Mouse (Mus musculus) embryonic facial prominence, embryonic 14.5 days (tissue): ENCODE results near the gene Tctex1d4. TPM values are rescaled to one million over a fixed set of nuclear protein-coding genes. Genes with fewer than 3 reads are reported as not detected.
A peak's percentile ranks its signal among the peaks of the same experiment; 100 is the strongest.

Source experiments
- ATAC-seq: fragments of 200-750 bp; cut with Nextera tagmentation; 2 replicates; pipeline ENCODE4 v1.8.0; 2017; ENCODE audit warnings: low read depth, moderate number of reproducible peaks, moderate TSS enrichment
- DNase-seq: peaks from one replicate; pipeline ENCODE4 v3.0.0-alpha.2; 2015; ENCODE audit warnings: low spot score
- H3K27ac ChIP-seq: fragments of 300-500 bp; sonication (generic); replicated peaks from 2 replicates; pipeline ENCODE4 v1.5.1; 2014; ENCODE audit warnings: low read depth, mild to moderate bottlenecking, low read length, moderate library complexity
- H3K27me3 ChIP-seq: fragments of 300-500 bp; sonication (generic); replicated peaks from 2 replicates; pipeline ENCODE4 v1.6.1; 2014; ENCODE audit warnings: low read length; ENCODE audit not compliant: control insufficient read depth, insufficient read depth
- H3K36me3 ChIP-seq: fragments of 300-500 bp; sonication (generic); 2 replicates; pipeline ENCODE4 v1.6.1; 2014; ENCODE audit warnings: low read length, mixed read lengths; ENCODE audit not compliant: control insufficient read depth, insufficient read depth
- H3K4me1 ChIP-seq: fragments of 300-500 bp; sonication (generic); 2 replicates; pipeline ENCODE4 v1.6.1; 2014; ENCODE audit warnings: antibody characterized with exemption, low read length; ENCODE audit not compliant: control insufficient read depth, insufficient read depth
- H3K4me2 ChIP-seq: fragments of 300-500 bp; sonication (generic); 2 replicates; pipeline ENCODE4 v1.6.1; 2014; ENCODE audit warnings: low read depth, mild to moderate bottlenecking, low read length, moderate library complexity, mixed read lengths
- H3K4me3 ChIP-seq: fragments of 300-500 bp; sonication (generic); 2 replicates; pipeline ENCODE4 v1.5.1; 2014; ENCODE audit warnings: low read depth, mild to moderate bottlenecking, low read length
- H3K9ac ChIP-seq: fragments of 300-500 bp; sonication (generic); 2 replicates; pipeline ENCODE4 v1.6.1; 2014; ENCODE audit warnings: low read depth, mild to moderate bottlenecking, low read length, moderate library complexity, mixed read lengths
- H3K9me3 ChIP-seq: fragments of 300-500 bp; sonication (generic); 2 replicates; pipeline ENCODE4 v1.6.1; 2016; ENCODE audit warnings: low read length; ENCODE audit not compliant: control insufficient read depth
- WGBS: fragments of 180-500 bp; shearing (Covaris S2); extraction: QIAGEN DNeasy Blood & Tissue Kit; methylation state at CpG from one replicate; pipeline ENCODE4 v1.1.7; 2014; 5-methylcytosine and 5-hydroxymethylcytosine counted together
- polyA plus RNA-seq: library from polyadenylated mRNA; unstranded; fragments of >200 nt; fragmentation: Nextera tagmentation; extraction: Ambion mirVana; gene quantifications from 2 replicates; pipeline ENCODE4 v1.2.1, GENCODE M21; 2014

The Tctex1d4 gene
- polyA plus RNA-seq, 1 experiment from 2014 or later = 0.84 TPM

DNA sequence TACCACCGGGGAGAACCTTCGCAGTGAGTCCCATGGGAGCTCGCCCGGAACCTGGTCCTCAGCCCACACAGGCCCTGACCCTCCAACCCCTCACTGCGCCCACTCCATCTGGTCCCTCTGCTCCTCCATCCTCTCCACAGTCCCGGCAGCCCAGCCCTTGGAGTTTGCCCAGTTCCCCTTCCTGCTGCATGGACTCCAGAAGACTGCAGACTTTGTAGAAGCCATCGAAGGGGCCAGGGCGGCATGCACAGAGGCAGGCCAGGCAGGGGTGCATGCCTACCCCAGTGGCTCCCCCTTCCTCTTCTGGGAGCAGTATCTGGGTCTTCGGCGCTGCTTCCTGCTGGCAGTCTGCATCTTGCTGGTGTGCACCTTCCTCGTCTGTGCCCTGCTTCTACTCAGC, 15.6 kb upstream of the Tctex1d4 start:
- 93% methylated on average over 11 of the region's 11 CpGs for WGBS
- H3K4me1 ChIP-seq = no peaks in the 10 kb centered on the region
- no peak for DNase-seq
- peaks cover 42% of the 10 kb centered on the region for H3K36me3 ChIP-seq
- no peaks in the 10 kb centered on the region for H3K27me3 ChIP-seq
- H3K9me3 ChIP-seq = no peaks in the 10 kb centered on the region
- H3K27ac ChIP-seq = no peak overlapping the region
- H3K4me3 ChIP-seq = no peak overlapping the region
- ATAC-seq = no peak
- no peak overlapping the region for H3K9ac ChIP-seq
- H3K4me2 ChIP-seq = no peak overlapping the region

DNA sequence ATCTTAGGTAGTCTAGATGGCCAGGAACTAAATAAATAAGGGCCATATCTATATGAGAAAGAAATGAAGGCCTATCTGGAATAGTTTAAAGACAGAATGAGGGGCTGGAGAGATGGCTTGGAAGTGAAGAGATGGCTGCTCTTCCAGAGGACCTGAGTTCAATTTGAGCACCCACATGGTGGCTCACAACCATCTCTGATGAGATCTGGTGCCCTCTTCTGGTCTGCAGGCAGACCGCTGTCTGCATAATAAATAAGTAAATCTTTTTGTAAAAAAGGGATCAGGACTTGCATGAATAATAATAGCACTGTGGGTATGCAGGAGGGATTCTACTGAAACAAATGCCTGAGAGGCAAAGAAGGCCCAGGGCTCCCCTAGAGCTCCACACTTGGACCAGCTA, 13.4 kb upstream of the Tctex1d4 start:
- Histone ChIP-seq H3K36me3 (peaks cover 33% of the 10 kb centered on the region), H3K9me3 (no peaks in the 10 kb centered on the region), H3K4me3 (no peak overlapping the region), H3K4me1 (no peaks in the 10 kb centered on the region), H3K4me2 (no peak overlapping the region), H3K27me3 (no peaks in the 10 kb centered on the region), H3K9ac (no peak overlapping the region), H3K27ac (no peak overlapping the region)
- ATAC-seq (no peak), DNase-seq (no peak)
- WGBS = 93% methylated on average over 1 of the region's 1 CpGs

DNA sequence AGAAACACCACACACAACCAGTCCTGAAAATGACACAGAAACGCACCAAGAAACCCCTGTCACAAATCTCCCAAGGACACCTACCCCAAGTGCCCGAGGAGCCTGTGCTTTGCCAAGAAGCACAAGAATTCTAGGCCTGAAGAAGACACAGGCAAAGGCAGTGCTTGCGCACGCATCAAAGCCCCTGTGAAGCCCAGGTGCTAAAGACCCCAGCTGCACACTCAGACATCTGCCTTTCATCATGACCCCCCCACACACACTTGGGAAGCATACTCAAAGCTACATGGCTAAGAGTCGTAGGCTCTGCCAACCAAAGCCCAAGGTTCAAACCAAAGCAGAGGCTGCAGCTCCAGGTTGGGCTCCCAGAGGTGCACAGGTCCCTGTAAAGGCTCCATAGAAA, 11.0 kb upstream of the Tctex1d4 start:
- no peak for ATAC-seq
- Histone ChIP-seq H3K4me1 (peaks cover 5% of the 10 kb centered on the region), H3K27ac (no peak overlapping the region), H3K27me3 (no peaks in the 10 kb centered on the region), H3K36me3 (peaks cover 12% of the 10 kb centered on the region), H3K4me3 (no peak overlapping the region), H3K4me2 (no peak overlapping the region), H3K9me3 (no peaks in the 10 kb centered on the region), H3K9ac (no peak overlapping the region)
- WGBS = 72% methylated on average over 5 of the region's 5 CpGs
- DNase-seq = no peak

DNA sequence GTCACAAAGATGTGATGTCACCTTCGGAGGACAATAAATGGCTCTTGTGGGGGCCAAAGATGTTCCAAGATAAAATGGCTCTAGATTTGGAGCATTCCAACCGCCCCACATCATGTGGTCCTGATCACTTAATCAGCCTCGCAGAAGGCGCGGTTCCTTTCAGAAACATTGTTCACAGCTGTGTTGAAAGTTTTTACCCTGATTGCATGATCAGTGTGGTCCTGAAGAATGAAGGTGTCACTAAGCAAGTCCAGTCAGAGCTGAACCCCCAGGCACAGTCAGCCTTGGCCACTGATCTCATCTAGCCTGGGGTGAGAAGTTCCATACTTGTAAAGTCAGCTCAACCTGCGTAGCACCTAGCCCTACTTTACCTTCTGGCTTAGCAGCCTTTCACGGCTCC, 8.7 kb upstream of the Tctex1d4 start:
- Histone ChIP-seq H3K4me2 (no peak overlapping the region), H3K27me3 (no peaks in the 10 kb centered on the region), H3K9ac (no peak overlapping the region), H3K27ac (no peak overlapping the region), H3K9me3 (no peaks in the 10 kb centered on the region), H3K36me3 (no peaks in the 10 kb centered on the region), H3K4me3 (no peak overlapping the region), H3K4me1 (peaks cover 5% of the 10 kb centered on the region)
- ATAC-seq (no peak), DNase-seq (no peak)
- WGBS = 86% methylated on average over 7 of the region's 7 CpGs

DNA sequence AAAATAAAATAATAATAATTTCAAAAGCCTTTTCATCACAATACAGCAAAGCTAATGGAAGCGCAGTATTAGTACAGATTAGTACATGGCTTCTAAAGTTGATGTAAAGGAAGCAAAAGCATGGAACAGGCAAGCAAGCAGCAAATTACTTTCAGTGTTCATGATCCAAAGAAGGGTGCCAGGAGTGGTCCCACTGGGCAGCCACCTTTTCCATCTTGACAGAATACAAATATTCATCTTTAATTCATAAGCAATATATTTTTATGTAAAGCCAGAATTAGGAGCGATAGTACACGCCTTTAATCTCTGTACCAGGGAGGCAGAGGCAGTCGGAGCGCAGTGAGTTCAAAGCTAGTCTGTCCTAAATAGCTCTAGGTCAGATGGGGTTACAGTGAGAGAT, 7.0 kb upstream of the Tctex1d4 start:
- Histone ChIP-seq H3K4me2 (peak overlapping the region; percentile 94), H3K4me1 (peaks cover 7% of the 10 kb centered on the region), H3K4me3 (peak overlapping the region; percentile 66), H3K9me3 (no peaks in the 10 kb centered on the region), H3K9ac (peak overlapping the region; percentile 74), H3K27me3 (no peaks in the 10 kb centered on the region), H3K36me3 (no peaks in the 10 kb centered on the region), H3K27ac (peak overlapping the region; percentile 90)
- WGBS = 74% methylated on average over 5 of the region's 5 CpGs
- DNase-seq (no peak), ATAC-seq (no peak)

DNA sequence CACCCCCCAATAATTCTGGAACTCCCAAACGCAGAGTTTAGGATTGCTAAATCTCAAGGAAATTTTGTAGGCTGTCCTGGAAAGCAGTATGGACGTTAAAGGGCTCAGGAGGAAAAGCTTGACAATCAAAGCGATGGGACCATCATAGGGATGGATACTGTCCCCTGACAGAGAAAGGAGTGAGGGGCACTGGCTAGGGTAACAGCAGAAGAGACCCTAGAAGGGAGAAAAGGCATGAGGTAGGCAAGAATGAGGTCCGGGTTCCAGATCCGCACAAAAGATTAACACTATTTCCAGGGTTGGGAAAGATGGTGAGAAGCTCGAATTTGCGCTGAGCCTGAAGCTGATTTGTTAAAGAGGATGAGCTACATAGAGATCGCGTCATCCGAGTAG, 6.5 kb upstream of the Tctex1d4 start:
- Histone ChIP-seq H3K27ac (peak overlapping the region; percentile 90), H3K9ac (peak overlapping the region; percentile 74), H3K36me3 (no peaks in the 10 kb centered on the region), H3K4me3 (peak overlapping the region; percentile 66), H3K4me2 (peak overlapping the region; percentile 94), H3K9me3 (no peaks in the 10 kb centered on the region), H3K27me3 (no peaks in the 10 kb centered on the region), H3K4me1 (peaks cover 11% of the 10 kb centered on the region)
- ATAC-seq (no peak), DNase-seq (no peak)
- WGBS = 5% methylated on average over 10 of the region's 10 CpGs

DNA sequence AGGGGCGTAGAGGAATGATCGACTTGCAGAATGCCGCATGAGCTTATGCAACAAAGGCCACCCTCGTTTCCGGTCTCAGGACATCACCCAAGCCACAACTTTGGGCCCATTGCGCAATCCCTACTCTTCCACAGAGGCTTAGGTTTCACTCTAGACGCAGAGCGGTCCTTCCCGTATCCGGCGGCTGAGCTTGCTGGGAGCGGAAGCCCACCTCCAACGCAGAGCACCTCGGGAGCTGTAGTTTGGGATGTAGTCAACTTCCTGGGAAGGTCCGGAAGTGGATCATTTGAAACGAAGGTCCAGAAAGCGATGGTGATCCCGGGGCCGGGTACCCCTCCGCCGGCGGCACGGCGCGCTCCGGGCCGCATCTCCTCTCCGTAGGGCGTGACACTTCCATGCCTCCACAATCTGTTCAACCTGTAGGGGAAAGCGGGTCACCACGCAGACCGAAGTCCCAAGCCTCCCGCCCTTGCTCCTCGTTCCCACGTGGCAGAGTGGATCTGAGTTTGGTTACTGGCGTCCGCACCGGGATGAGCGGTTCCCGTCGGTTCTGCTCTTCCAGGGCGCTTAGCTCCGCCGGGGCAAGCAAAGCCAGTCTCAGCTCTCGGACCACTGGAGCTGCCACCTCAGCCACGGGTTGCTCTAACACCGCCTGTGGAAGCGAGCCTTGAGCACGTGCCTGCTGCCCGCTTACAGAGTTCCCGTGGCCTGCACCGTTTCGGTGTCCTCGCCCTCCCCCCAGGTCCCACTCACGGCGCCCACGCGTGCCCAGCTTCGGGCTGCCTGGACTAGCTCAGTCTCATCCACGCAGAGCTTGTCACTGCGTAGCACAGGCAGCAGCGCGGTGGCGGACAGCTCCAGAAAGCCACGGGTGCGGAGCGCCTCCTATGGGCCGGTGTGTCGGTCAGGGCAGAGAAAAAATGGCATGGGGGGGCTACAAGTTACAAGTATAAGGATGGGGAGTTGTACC, 5.9 kb upstream of the Tctex1d4 start:
- H3K4me2 ChIP-seq = peak overlapping the region; percentile 94
- WGBS = under 1% methylated on average over 60 of the region's 69 CpGs
- H3K4me3 ChIP-seq = peak overlapping the region; percentile 66
- no peaks in the 10 kb centered on the region for H3K9me3 ChIP-seq
- DNase-seq (peak; percentile 99), ATAC-seq (peak; percentile 96)
- H3K9ac ChIP-seq = peak overlapping the region; percentile 74
- H3K4me1 ChIP-seq = peaks cover 18% of the 10 kb centered on the region
- H3K27me3 ChIP-seq = no peaks in the 10 kb centered on the region
- H3K36me3 ChIP-seq = no peaks in the 10 kb centered on the region
- H3K27ac ChIP-seq = peak overlapping the region; percentile 90

DNA sequence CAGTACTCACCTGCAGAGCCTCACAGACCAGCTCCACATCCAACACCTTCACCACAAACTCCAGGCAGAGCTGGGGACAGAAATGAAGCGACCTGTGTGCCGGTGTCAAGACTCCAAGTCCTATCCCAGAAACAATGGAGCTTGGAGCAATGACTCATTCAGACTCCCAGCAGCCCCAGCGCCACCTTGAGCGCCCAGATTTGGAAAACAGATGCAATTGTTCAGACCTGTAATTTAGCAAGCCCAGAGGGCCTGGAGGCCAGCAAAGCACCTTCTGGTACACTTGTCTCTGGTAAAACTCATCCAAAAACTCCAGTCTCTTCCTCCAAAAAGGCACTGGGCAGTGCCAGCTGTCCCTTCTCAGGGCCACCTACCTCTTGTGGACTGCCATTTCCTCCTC, 4.4 kb upstream of the Tctex1d4 start:
- Histone ChIP-seq H3K9me3 (no peaks in the 10 kb centered on the region), H3K36me3 (no peaks in the 10 kb centered on the region), H3K4me2 (no peak overlapping the region), H3K4me1 (peaks cover 26% of the 10 kb centered on the region), H3K27ac (no peak overlapping the region), H3K27me3 (no peaks in the 10 kb centered on the region), H3K9ac (no peak overlapping the region), H3K4me3 (no peak overlapping the region)
- DNase-seq = no peak
- 80% methylated on average over 4 of the region's 4 CpGs for WGBS
- no peak for ATAC-seq
